Mouse (Mus musculus): Measurements from ENCODE around the gene Insrr. TPM values are rescaled to one million over a fixed set of nuclear protein-coding genes. Genes with fewer than 3 reads are reported as not detected.

Insrr gene
- total RNA-seq (2014; rRNA removed) (0.54 and 8.7 TPM in 2 replicates), polyA plus RNA-seq (2015; fragmentation: Nextera tagmentation; extraction: Ambion mirVana) (0.23 TPM in 2 replicates)

DNA sequence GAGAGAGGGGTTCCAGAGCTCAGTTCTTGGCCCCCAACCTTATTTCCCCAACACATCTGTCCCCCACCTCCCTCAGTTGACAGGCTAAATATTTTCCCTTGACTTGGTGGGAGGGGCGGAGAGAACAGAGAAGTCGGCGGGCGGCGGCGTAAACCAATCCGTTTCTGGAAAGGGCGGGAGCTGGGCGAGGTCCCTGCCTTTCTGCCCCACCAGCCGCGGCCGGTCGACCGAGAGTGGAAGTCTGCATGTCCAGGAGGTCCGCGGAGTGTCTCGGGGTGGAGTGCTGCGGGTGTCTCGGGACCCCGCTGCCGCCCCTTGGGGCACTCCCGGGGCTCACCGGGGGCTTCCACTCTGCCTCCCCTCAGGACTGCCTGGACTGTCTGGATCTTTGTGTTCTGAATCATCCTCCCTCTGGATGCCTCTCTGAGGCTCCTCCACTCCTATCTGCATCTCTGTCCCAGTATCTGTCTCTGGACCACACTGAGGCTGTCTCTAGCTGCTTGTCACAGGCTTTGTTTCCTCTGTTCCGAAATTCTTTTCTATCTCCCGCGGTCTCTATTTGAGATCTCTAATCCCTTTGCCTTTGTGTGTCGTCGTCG is at the start of gene Insrr:
Gene Insrr (plus strand): TSS at position 216 of the 599 bp plus-strand sequence.
- Histone ChIP-seq H3K27ac (ENCODE audit: low read depth, low read length) (no peak within 1 kb of the TSS), H3K27me3 (ENCODE audit: insufficient read depth, low read length) (peaks cover 68% of the 10 kb centered on the region), H3K4me3 (ENCODE audit: low read depth, low read length) (peak within 1 kb of the TSS; percentile 31), H3K36me3 (ENCODE audit: insufficient read depth) (no peaks in the 10 kb centered on the region), H3K4me2 (ENCODE audit: low read depth) (peak within 1 kb of the TSS; percentile 50), H3K9ac (peak within 1 kb of the TSS; percentile 33; the same call in 1 of the 2 replicates), H3K4me1 (ENCODE audit: insufficient read depth) (no peaks in the 10 kb centered on the region), H3K9me3 (ENCODE audit: low read length) (no peaks in the 10 kb centered on the region)
- TF ChIP-seq CTCF (IDR thresholded peaks at IDR 0.05; ENCODE audit: low read depth): no peak
- DNase-seq (no peak), ATAC-seq (no peak)
- WGBS: under 1% methylated on average over 29 of the region's 29 CpGs

DNA sequence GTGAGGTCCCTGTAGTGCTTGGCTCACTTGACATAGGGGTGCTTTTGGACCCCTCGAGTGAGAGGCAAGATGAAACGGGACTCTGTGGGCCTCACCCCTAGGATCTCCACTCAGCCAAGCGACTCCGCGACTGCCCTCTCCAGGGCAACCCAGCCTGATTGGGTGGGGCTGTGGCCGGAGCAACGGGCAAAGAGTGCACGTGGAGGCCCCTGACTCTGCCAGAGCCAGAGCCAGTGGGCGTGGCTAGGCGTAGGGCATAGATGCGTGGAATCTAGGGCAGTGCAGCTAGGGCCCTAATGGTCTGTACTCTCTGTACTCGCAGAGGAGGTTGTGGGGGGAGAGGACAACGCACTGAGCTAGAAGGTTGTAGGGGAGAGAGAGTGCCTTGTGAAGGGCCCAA is 48.3 kb upstream of the Insrr start, which contains the start of gene Lrrc71:
Gene Lrrc71 (minus strand): TSS at position 195 of the 400 bp plus-strand sequence.
- peak; percentile 25 for ATAC-seq
- WGBS: 51% methylated on average over 13 of the region's 13 CpGs
- no peaks in the 10 kb centered on the region for H3K27me3 ChIP-seq (ENCODE audit: insufficient read depth, low read length)
- no peak within 1 kb of the TSS for H3K27ac ChIP-seq (ENCODE audit: low read depth, low read length)
- H3K4me1 ChIP-seq (ENCODE audit: insufficient read depth): no peaks in the 10 kb centered on the region
- no peaks in the 10 kb centered on the region for H3K36me3 ChIP-seq (ENCODE audit: insufficient read depth)
- H3K9me3 ChIP-seq (ENCODE audit: low read length): no peaks in the 10 kb centered on the region
- H3K4me2 ChIP-seq (ENCODE audit: low read depth): no peak within 1 kb of the TSS
- no peak within 1 kb of the TSS for H3K4me3 ChIP-seq (ENCODE audit: low read depth, low read length)
- no peak for DNase-seq
- no peak for TF ChIP-seq CTCF (IDR thresholded peaks at IDR 0.05; ENCODE audit: low read depth)
- H3K9ac ChIP-seq: no peak within 1 kb of the TSS

DNA sequence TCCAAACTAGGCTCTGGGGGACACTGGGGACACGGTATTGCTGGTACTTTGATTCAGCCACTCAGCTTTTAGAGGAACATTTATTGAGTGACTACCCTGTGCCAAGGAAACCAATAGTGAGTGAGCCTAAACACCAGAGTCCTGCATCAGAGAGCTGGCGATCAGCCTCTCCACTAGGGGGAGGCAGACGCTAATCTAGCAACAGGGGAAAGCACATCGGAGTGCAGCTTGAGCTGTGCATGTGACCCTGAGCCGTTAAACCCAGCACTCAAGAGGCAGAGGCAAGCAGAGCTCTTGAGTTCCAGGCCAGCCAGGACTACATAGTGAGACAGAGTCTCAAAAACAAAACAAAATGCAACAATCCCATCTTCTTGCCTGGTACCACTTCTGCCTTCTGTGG is 47.7 kb upstream of the Insrr start:
- no peaks in the 10 kb centered on the region for H3K4me1 ChIP-seq (ENCODE audit: insufficient read depth)
- H3K9me3 ChIP-seq (ENCODE audit: low read length): no peaks in the 10 kb centered on the region
- no peak overlapping the region for H3K4me3 ChIP-seq (ENCODE audit: low read depth, low read length)
- H3K4me2 ChIP-seq (ENCODE audit: low read depth): no peak overlapping the region
- DNase-seq (no peak), ATAC-seq (no peak)
- H3K27ac ChIP-seq (ENCODE audit: low read depth, low read length): no peak overlapping the region
- no peaks in the 10 kb centered on the region for H3K27me3 ChIP-seq (ENCODE audit: insufficient read depth, low read length)
- peak; percentile 56 for TF ChIP-seq CTCF (IDR thresholded peaks at IDR 0.05; ENCODE audit: low read depth)
- H3K36me3 ChIP-seq (ENCODE audit: insufficient read depth): no peaks in the 10 kb centered on the region
- H3K9ac ChIP-seq: no peak overlapping the region
- WGBS: 13% methylated on average over 5 of the region's 5 CpGs

DNA sequence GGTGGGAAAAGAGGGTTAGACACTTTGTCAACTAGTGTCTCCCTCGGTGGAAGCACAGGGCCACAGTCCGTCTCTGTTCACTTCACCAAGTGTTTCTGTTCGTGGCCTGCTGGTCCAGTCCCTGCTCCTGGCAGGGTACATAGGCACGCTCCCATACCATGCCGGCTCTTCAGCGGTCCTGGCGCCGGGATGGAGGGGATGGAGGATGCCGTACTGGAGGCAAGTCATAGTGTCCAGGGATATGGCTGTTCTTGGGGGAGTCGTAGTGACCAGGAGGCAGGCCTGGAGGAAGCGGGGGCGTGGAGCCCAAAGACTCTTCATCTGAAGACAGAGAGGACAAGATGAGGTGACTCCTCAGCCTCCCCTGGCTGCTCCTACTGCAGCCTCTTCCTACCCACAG is 46.8 kb upstream of the Insrr start:
- WGBS: 90% methylated on average over 12 of the region's 12 CpGs
- no peaks in the 10 kb centered on the region for H3K36me3 ChIP-seq (ENCODE audit: insufficient read depth)
- H3K4me2 ChIP-seq (ENCODE audit: low read depth): no peak overlapping the region
- H3K27me3 ChIP-seq (ENCODE audit: insufficient read depth, low read length): no peaks in the 10 kb centered on the region
- no peak for DNase-seq
- TF ChIP-seq CTCF (IDR thresholded peaks at IDR 0.05; ENCODE audit: low read depth): no peak
- H3K4me1 ChIP-seq (ENCODE audit: insufficient read depth): no peaks in the 10 kb centered on the region
- H3K27ac ChIP-seq (ENCODE audit: low read depth, low read length): no peak overlapping the region
- H3K9me3 ChIP-seq (ENCODE audit: low read length): no peaks in the 10 kb centered on the region
- no peak overlapping the region for H3K9ac ChIP-seq
- ATAC-seq: no peak
- H3K4me3 ChIP-seq (ENCODE audit: low read depth, low read length): no peak overlapping the region

DNA sequence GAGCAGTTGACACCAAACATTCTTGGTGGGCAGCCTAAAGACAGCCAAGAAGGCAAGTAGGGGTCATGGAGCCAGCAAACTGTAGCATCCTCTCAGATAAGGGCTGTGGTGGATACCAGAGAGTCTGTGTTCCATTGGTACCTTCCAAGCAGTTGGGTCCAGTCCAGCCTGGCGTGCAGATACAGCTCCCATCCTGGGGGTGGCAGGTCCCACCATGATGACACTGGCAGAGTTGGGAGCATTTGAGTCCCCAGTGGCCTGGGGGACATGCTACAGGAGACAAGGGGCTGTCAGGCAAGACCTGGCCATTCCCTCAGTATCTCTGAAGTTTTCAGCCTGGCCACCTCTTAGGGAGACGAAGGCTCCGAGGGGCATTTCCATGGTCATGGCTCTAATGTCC is 44.2 kb upstream of the Insrr start:
- H3K9ac ChIP-seq: no peak overlapping the region
- no peak for ATAC-seq
- 87% methylated on average over 3 of the region's 3 CpGs for WGBS
- H3K4me1 ChIP-seq (ENCODE audit: insufficient read depth): 0 out of 2 replicates have a peak, but pooled peaks cover 6% of the 10 kb centered on the region
- no peak for TF ChIP-seq CTCF (IDR thresholded peaks at IDR 0.05; ENCODE audit: low read depth)
- no peaks in the 10 kb centered on the region for H3K36me3 ChIP-seq (ENCODE audit: insufficient read depth)
- no peak for DNase-seq
- H3K4me2 ChIP-seq (ENCODE audit: low read depth): no peak overlapping the region
- no peaks in the 10 kb centered on the region for H3K9me3 ChIP-seq (ENCODE audit: low read length)
- H3K27ac ChIP-seq (ENCODE audit: low read depth, low read length): no peak overlapping the region
- no peaks in the 10 kb centered on the region; the same call in 1 of the 2 replicates for H3K27me3 ChIP-seq (ENCODE audit: insufficient read depth, low read length)
- no peak overlapping the region for H3K4me3 ChIP-seq (ENCODE audit: low read depth, low read length)

DNA sequence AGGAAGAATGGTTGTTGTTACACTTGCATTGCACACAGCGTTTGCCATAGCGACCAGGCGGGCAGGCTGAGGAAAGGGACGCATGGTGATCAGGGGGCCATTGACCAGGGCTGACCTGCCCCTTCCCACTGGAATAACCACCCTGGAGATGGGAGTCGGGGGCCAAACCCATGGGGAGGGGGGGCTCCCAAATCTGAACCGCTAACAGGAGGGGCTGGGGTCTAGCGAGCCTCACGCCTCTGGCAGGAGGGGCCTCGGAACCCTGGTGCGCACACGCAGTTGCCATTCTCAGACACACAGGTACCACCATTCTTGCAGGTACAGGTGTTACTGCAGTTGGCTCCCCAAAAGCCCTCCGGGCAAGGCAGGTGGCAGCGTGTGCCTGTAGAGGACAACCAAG is 42.9 kb upstream of the Insrr start:
- Histone ChIP-seq H3K4me2 (ENCODE audit: low read depth) (no peak overlapping the region), H3K36me3 (ENCODE audit: insufficient read depth) (no peaks in the 10 kb centered on the region), H3K27ac (ENCODE audit: low read depth, low read length) (no peak overlapping the region), H3K27me3 (ENCODE audit: insufficient read depth, low read length) (no peaks in the 10 kb centered on the region; the same call in 1 of the 2 replicates), H3K4me1 (ENCODE audit: insufficient read depth) (0 out of 2 replicates have a peak, but pooled peaks cover 6% of the 10 kb centered on the region), H3K9me3 (ENCODE audit: low read length) (no peaks in the 10 kb centered on the region), H3K4me3 (ENCODE audit: low read depth, low read length) (no peak overlapping the region), H3K9ac (no peak overlapping the region)
- 85% methylated on average over 13 of the region's 13 CpGs for WGBS
- DNase-seq: no peak
- TF ChIP-seq CTCF (IDR thresholded peaks at IDR 0.05; ENCODE audit: low read depth): no peak
- no peak for ATAC-seq

DNA sequence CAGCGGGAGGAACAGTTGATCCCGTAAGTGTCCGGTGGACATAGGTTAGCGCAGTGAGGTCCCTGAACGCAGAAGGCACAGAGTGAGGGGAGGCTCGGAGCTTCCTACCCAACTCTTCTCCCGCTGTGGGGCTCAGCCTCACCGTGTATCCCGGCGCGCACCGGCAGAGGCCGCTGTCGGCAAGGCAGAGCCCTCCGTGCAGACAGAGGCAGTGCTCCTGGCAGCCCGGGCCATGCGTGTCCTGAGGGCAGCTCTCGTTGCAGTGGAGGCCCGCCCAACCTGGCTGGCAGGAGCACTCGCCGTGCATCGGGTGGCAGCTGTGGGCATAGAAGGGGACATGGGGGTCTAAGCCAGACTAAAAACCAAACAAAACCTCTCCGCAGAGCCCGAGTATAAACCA is 40.8 kb upstream of the Insrr start:
- Histone ChIP-seq H3K4me1 (ENCODE audit: insufficient read depth) (0 out of 2 replicates have a peak, but pooled peaks cover 6% of the 10 kb centered on the region), H3K9me3 (ENCODE audit: low read length) (no peaks in the 10 kb centered on the region), H3K27me3 (ENCODE audit: insufficient read depth, low read length) (no peaks in the 10 kb centered on the region; the same call in 1 of the 2 replicates), H3K4me2 (ENCODE audit: low read depth) (peak overlapping the region; percentile 58), H3K27ac (ENCODE audit: low read depth, low read length) (no peak overlapping the region), H3K36me3 (ENCODE audit: insufficient read depth) (no peaks in the 10 kb centered on the region), H3K9ac (peak overlapping the region; percentile 35), H3K4me3 (ENCODE audit: low read depth, low read length) (peak overlapping the region; percentile 32)
- WGBS: 5% methylated on average over 24 of the region's 24 CpGs
- DNase-seq: peak; percentile 87
- TF ChIP-seq CTCF (IDR thresholded peaks at IDR 0.05; ENCODE audit: low read depth): peak; percentile 99
- ATAC-seq: peak; percentile 98

All from forebrain, postnatal 0 days (tissue).